Mouse (Mus musculus): Measurements from ENCODE around the gene Ftl1.

DNA sequence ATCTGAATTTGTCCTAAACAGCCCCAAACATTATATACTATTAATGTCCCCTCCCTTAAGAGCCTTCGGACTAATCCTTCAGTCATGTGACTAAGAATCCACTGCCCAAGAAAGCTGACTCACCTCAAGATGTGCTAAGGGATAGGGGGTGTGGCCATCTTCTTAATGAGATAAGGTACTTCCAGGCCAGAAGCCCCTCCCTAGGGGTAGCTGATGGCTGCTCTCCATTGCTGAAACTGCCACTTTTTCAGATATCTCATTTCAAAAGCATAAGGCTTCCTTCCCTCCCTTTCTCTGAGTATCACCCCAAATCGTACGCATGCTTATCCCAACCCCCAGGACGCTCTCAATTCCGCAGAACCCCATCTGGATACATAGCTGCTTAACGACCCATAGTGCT lies 48.9 kb upstream of the Ftl1 start:
- TF ChIP-seq USF1 (IDR thresholded peaks at IDR 0.05; ENCODE audit: low read depth, low read length) (peak; percentile 93), POLR2AphosphoS2 (IDR thresholded peaks at IDR 0.05; ENCODE audit: low read length) (peak; percentile 64; the same call in 1 of the 2 replicates), POLR2A (IDR thresholded peaks at IDR 0.05; ENCODE audit: control insufficient read depth in 1 of 2, insufficient read depth in 1 of 2, low read depth in 1 of 2, low read length in 2 of 2, poor library complexity in 1 of 2) (peak; percentile 45 to 82; a peak in 3 of 4 replicates), CTCF (IDR thresholded peaks at IDR 0.05 in 2 of 3, conservative IDR thresholded peaks at IDR 0.05 in 1 of 3; ENCODE audit: control insufficient read depth in 1 of 3, insufficient read depth in 1 of 3, low read depth in 2 of 3, low read length in 3 of 3, poor library complexity in 1 of 3, severe bottlenecking in 1 of 3) (no peak), CHD1 (IDR thresholded peaks at IDR 0.05; ENCODE audit: low read depth, low read length) (no peak), USF2 (IDR thresholded peaks at IDR 0.05; ENCODE audit: borderline replicate concordance in 1 of 2, insufficient read depth in 1 of 2, low read depth in 1 of 2, low read length in 2 of 2) (peak in 1 of 2 experiments; percentile 62; a peak in 1 of 4 replicates), EP300 (IDR thresholded peaks at IDR 0.05; ENCODE audit: low read depth in 1 of 2, low read length in 2 of 2) (peak; percentile 65 to 76), MAFK (IDR thresholded peaks at IDR 0.05; ENCODE audit: borderline replicate concordance, low read depth, low read length) (peak; percentile 58; the same call in 1 of the 2 replicates), NELFE (IDR thresholded peaks at IDR 0.05; ENCODE audit: low read depth, low read length) (peak; percentile 63), ZNF384 (IDR thresholded peaks at IDR 0.05; ENCODE audit: low read depth, low read length) (no peak), KAT2A (conservative IDR thresholded peaks at IDR 0.05; ENCODE audit: low read depth, low read length) (0 out of 2 replicates have a peak, but pooled peaks have one; percentile 30), GABPA (IDR thresholded peaks at IDR 0.05; ENCODE audit: low read depth, low read length) (no peak)
